23 mouse cellular contexts compared by ENCODE assay signal in genomic region chr1:36342547-36342946, GRCm38 (mm10). TPM values are rescaled to one million over a fixed set of nuclear protein-coding genes. Genes with fewer than 3 reads are reported as not detected.
DNase-seq lines count a peak whose midpoint lies in the region; ATAC-seq and TF ChIP-seq lines count a peak whose summit lies in the region.
"Had no signal": no experiment of that assay in that cellular context is flagged by ENCODE, and none has a peak within 500 bp of the region (broad histone marks: within the 10 kb centered on the region; RNA-seq: fewer than 3 reads in every experiment).

No protein-coding gene starts in this region.

- H3K4me2 ChIP-seq in midbrain, embryonic 11.5 days, result no peak overlapping the region
- H3K4me2 ChIP-seq in midbrain, embryonic 15.5 days, result no peak overlapping the region
- no peak overlapping the region for H3K4me2 ChIP-seq in CH12.LX (ENCODE audit: insufficient read depth, low read depth, poor library complexity, severe bottlenecking)
- no peak overlapping the region for H3K4me2 ChIP-seq in hindbrain, embryonic 13.5 days
- H3K4me2 ChIP-seq: embryonic facial prominence, embryonic 12.5 days; forebrain, embryonic 13.5 days; forebrain, embryonic 15.5 days had no signal

- TF ChIP-seq POLR2A in CH12.LX (IDR thresholded peaks at IDR 0.05; ENCODE audit: low read depth, low read length), result no peak

- no peak overlapping the region for H3K9ac ChIP-seq in midbrain, embryonic 11.5 days (ENCODE audit: low read length)
- no peak overlapping the region for H3K9ac ChIP-seq in midbrain, embryonic 15.5 days
- no peak overlapping the region for H3K9ac ChIP-seq in CH12.LX (ENCODE audit: insufficient read depth, low read depth)
- no peak overlapping the region for H3K9ac ChIP-seq in hindbrain, embryonic 13.5 days
- H3K9ac ChIP-seq: embryonic facial prominence, embryonic 12.5 days; forebrain, embryonic 13.5 days; forebrain, embryonic 15.5 days; forebrain, postnatal 0 days had no signal

- peaks cover 37% of the 10 kb centered on the region for H3K36me3 ChIP-seq in midbrain, embryonic 11.5 days (ENCODE audit: control insufficient read depth, insufficient read depth, low read length)
- peaks cover 82% of the 10 kb centered on the region for H3K36me3 ChIP-seq in midbrain, embryonic 15.5 days (replicated peaks)
- H3K36me3 ChIP-seq in CH12.LX (replicated peaks in 1 of 2; ENCODE audit: control insufficient read depth in 1 of 2, insufficient read depth in 1 of 2, low read length in 1 of 2), result peaks cover 84 to 99% of the 10 kb centered on the region in 2 experiments
- H3K36me3 ChIP-seq in hindbrain, embryonic 13.5 days, result peaks cover 97% of the 10 kb centered on the region

- H3K9me3 ChIP-seq in midbrain, embryonic 11.5 days (ENCODE audit: control insufficient read depth, low read length), result no peaks in the 10 kb centered on the region
- H3K9me3 ChIP-seq in midbrain, embryonic 15.5 days, result no peaks in the 10 kb centered on the region
- no peaks in the 10 kb centered on the region for H3K9me3 ChIP-seq in CH12.LX (replicated peaks; ENCODE audit: low read length)
- H3K9me3 ChIP-seq in hindbrain, embryonic 13.5 days, result no peaks in the 10 kb centered on the region
- H3K9me3 ChIP-seq: embryonic facial prominence, embryonic 10.5 days; embryonic facial prominence, embryonic 12.5 days; forebrain, embryonic 13.5 days; forebrain, embryonic 15.5 days had no signal

- no peak overlapping the region for H3K27ac ChIP-seq in midbrain, embryonic 11.5 days (ENCODE audit: low read depth, low read length)
- no peak overlapping the region for H3K27ac ChIP-seq in midbrain, embryonic 15.5 days
- H3K27ac ChIP-seq in CH12.LX (ENCODE audit: insufficient read depth, low read depth), result no peak overlapping the region
- no peak overlapping the region for H3K27ac ChIP-seq in hindbrain, embryonic 13.5 days
- H3K27ac ChIP-seq: embryonic facial prominence, embryonic 10.5 days; embryonic facial prominence, embryonic 12.5 days; forebrain, embryonic 13.5 days; forebrain, embryonic 15.5 days had no signal

- no peaks in the 10 kb centered on the region for H3K27me3 ChIP-seq in midbrain, embryonic 11.5 days (ENCODE audit: control insufficient read depth, insufficient read depth, low read length)
- no peaks in the 10 kb centered on the region for H3K27me3 ChIP-seq in midbrain, embryonic 15.5 days (replicated peaks)
- no peaks in the 10 kb centered on the region for H3K27me3 ChIP-seq in CH12.LX (replicated peaks)
- no peaks in the 10 kb centered on the region for H3K27me3 ChIP-seq in hindbrain, embryonic 13.5 days
- H3K27me3 ChIP-seq: embryonic facial prominence, embryonic 12.5 days; forebrain, embryonic 13.5 days; forebrain, embryonic 15.5 days; Patski had no signal

- TF ChIP-seq RAD21 in CH12.LX (IDR thresholded peaks at IDR 0.05; ENCODE audit: low read depth, low read length), result no peak

- no peak for ATAC-seq in midbrain, embryonic 11.5 days (ENCODE audit: low FRiP score)
- ATAC-seq in midbrain, embryonic 15.5 days (replicated peaks), result no peak
- no peak for ATAC-seq in megakaryocyte progenitor cell, adult 5-6 weeks (replicated peaks; ENCODE audit: poor library complexity)
- no peak for ATAC-seq in hindbrain, embryonic 13.5 days (ENCODE audit: low FRiP score)
- ATAC-seq: activated CD4-positive, CD25-positive, alpha-beta regulatory T cell, adult 4 months; CD4-positive, CD25-positive, alpha-beta regulatory T cell, adult 4 months; forebrain, embryonic 13.5 days; forebrain, embryonic 15.5 days; forebrain, postnatal 0 days; Patski had no signal

- no peak overlapping the region for H3K4me3 ChIP-seq in midbrain, embryonic 11.5 days (ENCODE audit: low read depth, low read length)
- no peak overlapping the region for H3K4me3 ChIP-seq in midbrain, embryonic 15.5 days
- no peak overlapping the region for H3K4me3 ChIP-seq in CH12.LX (replicated peaks in 1 of 3; ENCODE audit: low read depth in 2 of 3, low read length in 2 of 3, poor library complexity in 1 of 3)
- H3K4me3 ChIP-seq in hindbrain, embryonic 13.5 days, result no peak overlapping the region
- H3K4me3 ChIP-seq: embryonic facial prominence, embryonic 10.5 days; embryonic facial prominence, embryonic 12.5 days; forebrain, embryonic 13.5 days; forebrain, embryonic 15.5 days had no signal

- dilution Hi-C loops in CH12.LX (cut with MboI; ENCODE audit: extremely low pct_ligation_motif_present, extremely low pct_unique_long_range_greater_than_20kb, low sequenced_read_pairs), result no loop called here

- WGBS in midbrain, embryonic 11.5 days, result 94% methylated on average over 6 of the region's 6 CpGs
- 92% methylated on average over 6 of the region's 6 CpGs for WGBS in midbrain, embryonic 15.5 days
- WGBS in hindbrain, embryonic 13.5 days, result 95% methylated on average over 6 of the region's 6 CpGs

- no peak for TF ChIP-seq EP300 in CH12.LX (IDR thresholded peaks at IDR 0.05; ENCODE audit: low read length)

- in situ Hi-C loops in CH12.LX (cut with MboI; ENCODE audit: low pct_ligation_motif_present, low pct_unique_long_range_greater_than_20kb, low sequenced_read_pairs), result no loop called here

- TF ChIP-seq CTCF in CH12.LX (conservative IDR thresholded peaks at IDR 0.05 in 1 of 2, IDR thresholded peaks at IDR 0.05 in 1 of 2; ENCODE audit: low read depth in 2 of 2, low read length in 2 of 2), result no peak

- H3K79me2 ChIP-seq in CH12.LX (replicated peaks; ENCODE audit: control insufficient read depth, extremely low read depth, insufficient read depth, poor library complexity, severe bottlenecking), result no peaks in the 10 kb centered on the region

- peak; percentile 23 for DNase-seq in midbrain, embryonic 11.5 days (ENCODE audit: low spot score, missing footprints)
- peak; percentile 32 for DNase-seq in CH12.LX (ENCODE audit: extremely low read depth)
- DNase-seq: adrenal gland, adult 8-10 months; adrenal gland, postnatal 14 days; adrenal gland, postnatal 36 days; B cell, adult 2 months; cerebellum, adult 11-12 months; cerebellum, adult 2 months; cerebellum, adult 9-10 months; cerebellum, postnatal 10 days; cerebellum, postnatal 25 days; forebrain, postnatal 0 days had no signal

- no peaks in the 10 kb centered on the region for H3K4me1 ChIP-seq in midbrain, embryonic 11.5 days (ENCODE audit: control insufficient read depth, insufficient read depth, low read length)
- H3K4me1 ChIP-seq in midbrain, embryonic 15.5 days, result no peaks in the 10 kb centered on the region
- H3K4me1 ChIP-seq in CH12.LX (ENCODE audit: control insufficient read depth in 1 of 2, insufficient read depth in 2 of 2), result peaks cover 0 to 20% of the 10 kb centered on the region in 2 experiments; a peak in 3 of 4 replicates
- H3K4me1 ChIP-seq in hindbrain, embryonic 13.5 days (replicated peaks), result no peaks in the 10 kb centered on the region
- H3K4me1 ChIP-seq: embryonic facial prominence, embryonic 10.5 days; embryonic facial prominence, embryonic 12.5 days; forebrain, embryonic 13.5 days; forebrain, embryonic 15.5 days had no signal

TF ChIP-seq in CH12.LX, 34 proteins besides CTCF, POLR2A, EP300 and RAD21:
- TF ChIP-seq IRF4 (IDR thresholded peaks at IDR 0.05; ENCODE audit: low read depth, low read length) (peak; percentile 52; the same call in 1 of the 2 replicates), USF2 (conservative IDR thresholded peaks at IDR 0.05; ENCODE audit: low read depth, low read length) (no peak)

RNA-seq across cellular contexts. Expression of gene Kansl3, which starts 26.4 kb away (rescaled TPM):
- polyA plus RNA-seq in midbrain, embryonic 11.5 days (2014; fragmentation: Nextera tagmentation; extraction: Ambion mirVana), result 28.1 and 33.9 TPM in 2 replicates
- 44.4 and 44.9 TPM in 2 replicates for polyA plus RNA-seq in midbrain, embryonic 15.5 days (2015; fragmentation: Nextera tagmentation; extraction: Ambion mirVana)
- total RNA-seq in CH12.LX (2012; rRNA removed) (16.5 and 17.0 TPM in 2 replicates), CH12.LX (2014; rRNA removed) (14.3 TPM in 2 replicates)
- polyA plus RNA-seq in CH12.LX (2012; ENCODE audit: insufficient read length, low read depth), result 19.7 and 21.2 TPM in 2 replicates
- total RNA-seq in megakaryocyte progenitor cell, adult 5-6 weeks (2015), result 14.0 and 15.1 TPM in 2 replicates
- 31.7 and 46.5 TPM in 2 replicates for total RNA-seq in megakaryocyte progenitor cell, adult 5-6 weeks (2017)
- polyA plus RNA-seq in hindbrain, embryonic 13.5 days (2015; fragmentation: Nextera tagmentation; extraction: Ambion mirVana), result 35.9 and 38.3 TPM in 2 replicates

RNA-seq across cellular contexts. Expression of gene Fer1l5, which starts 29.5 kb away (rescaled TPM):
- polyA plus RNA-seq in midbrain, embryonic 11.5 days (2014; fragmentation: Nextera tagmentation; extraction: Ambion mirVana), result 1.4 and 2.0 TPM in 2 replicates
- 2.6 TPM in 2 replicates for polyA plus RNA-seq in midbrain, embryonic 15.5 days (2015; fragmentation: Nextera tagmentation; extraction: Ambion mirVana)
- total RNA-seq in CH12.LX (2012; rRNA removed) (0.08 TPM in 1 of 2 replicates, not detected in the other), CH12.LX (2014; rRNA removed) (not detected in 2 replicates)
- polyA plus RNA-seq in CH12.LX (2012; ENCODE audit: insufficient read length, low read depth), result 0.85 and 1.2 TPM in 2 replicates
- not detected in 2 replicates for total RNA-seq in megakaryocyte progenitor cell, adult 5-6 weeks (2015)
- total RNA-seq in megakaryocyte progenitor cell, adult 5-6 weeks (2017), result 0.04 and 0.30 TPM in 2 replicates
- 1.6 and 2.5 TPM in 2 replicates for polyA plus RNA-seq in hindbrain, embryonic 13.5 days (2015; fragmentation: Nextera tagmentation; extraction: Ambion mirVana)
- total RNA-seq: adrenal gland, postnatal 14 days; forebrain, postnatal 0 days had no signal
- polyA plus RNA-seq: cerebellum, adult 2 months; cortical plate, adult 2 months had no signal

RNA-seq across cellular contexts. Expression of gene Arid5a, which starts 35.0 kb away (rescaled TPM):
- 1.8 and 2.0 TPM in 2 replicates for polyA plus RNA-seq in midbrain, embryonic 11.5 days (2014; fragmentation: Nextera tagmentation; extraction: Ambion mirVana)
- 3.1 and 3.4 TPM in 2 replicates for polyA plus RNA-seq in midbrain, embryonic 15.5 days (2015; fragmentation: Nextera tagmentation; extraction: Ambion mirVana)
- total RNA-seq in CH12.LX (2012; rRNA removed), result 15.2 and 19.6 TPM in 2 replicates
- total RNA-seq in CH12.LX (2014; rRNA removed), result 16.0 and 17.0 TPM in 2 replicates
- 13.2 and 16.1 TPM in 2 replicates for polyA plus RNA-seq in CH12.LX (2012; ENCODE audit: insufficient read length, low read depth)
- 13.2 and 13.8 TPM in 2 replicates for total RNA-seq in megakaryocyte progenitor cell, adult 5-6 weeks (2015)
- 24.9 and 29.5 TPM in 2 replicates for total RNA-seq in megakaryocyte progenitor cell, adult 5-6 weeks (2017)
- 3.8 and 4.0 TPM in 2 replicates for polyA plus RNA-seq in hindbrain, embryonic 13.5 days (2015; fragmentation: Nextera tagmentation; extraction: Ambion mirVana)
